Mouse (Mus musculus): ENCODE data around the gene Cdsn.

DNA sequence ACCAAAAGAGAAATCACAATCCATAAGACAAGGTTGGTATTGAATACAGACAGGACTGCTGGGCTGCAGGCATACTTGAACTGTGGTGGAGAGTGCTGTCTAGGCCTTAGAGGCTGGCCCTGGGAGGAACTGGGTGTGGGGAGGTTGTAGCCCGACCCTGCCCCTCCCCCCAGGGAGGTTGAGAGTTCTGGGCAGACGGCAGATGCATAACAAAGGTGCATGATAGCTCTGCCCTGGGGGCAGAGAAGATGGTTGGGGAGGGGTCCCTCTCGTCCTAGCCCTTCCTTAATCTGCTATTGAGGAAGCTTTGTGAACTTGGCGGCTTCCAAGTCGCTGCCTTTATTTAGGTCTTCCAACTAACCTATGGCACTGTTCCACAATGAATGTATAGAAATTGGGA is 48.1 kb upstream of the Cdsn start:
- TF ChIP-seq CTCF (IDR thresholded peaks at IDR 0.05; ENCODE audit: borderline replicate concordance, insufficient read depth, low read length) (no peak), POLR2A (IDR thresholded peaks at IDR 0.05; ENCODE audit: low read depth, low read length) (no peak)

Data from embryonic fibroblast, embryonic 13.5 days (primary cell).